Mouse (Mus musculus) ES-Bruce4 (cell line): ENCODE measurements around the gene Mbd3l1. TPM values are rescaled to one million over a fixed set of nuclear protein-coding genes. Genes with fewer than 3 reads are reported as not detected.

Experiments
- H3K27ac ChIP-seq: 2 replicates; pipeline ENCODE4 v1.5.1; 2012; ENCODE audit warnings: low read length, inconsistent platforms; ENCODE audit not compliant: insufficient read depth
- H3K27me3 ChIP-seq: 2 replicates; pipeline ENCODE4 v1.6.1; 2012; ENCODE audit warnings: mild to moderate bottlenecking, low read length, inconsistent platforms; ENCODE audit not compliant: control insufficient read depth, poor library complexity, insufficient read depth, severe bottlenecking
- H3K36me3 ChIP-seq: 2 replicates; pipeline ENCODE4 v1.6.1; 2012; ENCODE audit warnings: inconsistent platforms, mild to moderate bottlenecking, low read length, moderate library complexity; ENCODE audit not compliant: control insufficient read depth, poor library complexity, insufficient read depth, severe bottlenecking
- H3K4me1 ChIP-seq: one replicate; pipeline ENCODE4 v1.8.1; 2011; ENCODE audit warnings: low read length; ENCODE audit not compliant: control insufficient read depth, insufficient read depth
- H3K4me3 ChIP-seq: 2 replicates; pipeline ENCODE4 v1.5.1; 2011; ENCODE audit warnings: low read depth, mild to moderate bottlenecking, low read length
- H3K9ac ChIP-seq: 2 replicates; pipeline ENCODE4 v1.6.1; 2012; ENCODE audit warnings: low read depth, mild to moderate bottlenecking, inconsistent platforms; ENCODE audit not compliant: poor library complexity, severe bottlenecking
- H3K9me3 ChIP-seq: replicated peaks from 2 replicates; pipeline ENCODE4 v1.6.1; 2012; ENCODE audit warnings: mild to moderate bottlenecking, low read length, inconsistent platforms; ENCODE audit not compliant: control insufficient read depth, poor library complexity, insufficient read depth, severe bottlenecking
- CTCF ChIP-seq: IDR thresholded peaks from one replicate; pipeline ENCODE4 v1.8.1; 2011; ENCODE audit warnings: low read depth, low read length
- EP300 ChIP-seq: IDR thresholded peaks from 2 replicates; pipeline ENCODE4 v1.6.1; 2011; ENCODE audit warnings: low read depth, low read length; ENCODE audit not compliant: insufficient read depth
- POLR2A ChIP-seq: IDR thresholded peaks from one replicate; pipeline ENCODE4 v1.8.1; 2011; ENCODE audit warnings: low read length; ENCODE audit not compliant: insufficient read depth
- polyA plus RNA-seq: library from polyadenylated mRNA; stranded (reverse); fragments of >200 nt; gene quantifications from 2 replicates; pipeline ENCODE4 v1.2.4, GENCODE M21; 2011; ENCODE audit warnings: low read depth; ENCODE audit not compliant: missing spikeins, insufficient read depth, insufficient read length

Mbd3l1 gene
- not detected in 2 replicates for polyA plus RNA-seq

GRCm38 (mm10) chr9:18478168-18478567, at the start of gene Mbd3l1, which contains the start of gene Zfp558:
Gene Mbd3l1 (plus strand): TSS chr9:18478359.
Gene Zfp558 (minus strand): TSS chr9:18478268.
- Histone ChIP-seq H3K4me1 (no peaks in the 10 kb centered on the region), H3K4me3 (no peak within 1 kb of the TSS), H3K36me3 (no peaks in the 10 kb centered on the region), H3K9ac (no peak within 1 kb of the TSS), H3K27ac (no peak within 1 kb of the TSS), H3K9me3 (no peaks in the 10 kb centered on the region), H3K27me3 (no peaks in the 10 kb centered on the region)
- TF ChIP-seq EP300 (no peak), CTCF (no peak), POLR2A (no peak)

GRCm38 (mm10) chr9:18430354-18430753, 47.8 kb upstream of the Mbd3l1 start, which contains the start of gene Mbd3l2:
Gene Mbd3l2 (plus strand): TSS chr9:18430654.
- H3K9me3 ChIP-seq: no peaks in the 10 kb centered on the region
- no peak for TF ChIP-seq POLR2A
- no peak for TF ChIP-seq EP300
- TF ChIP-seq CTCF: no peak
- H3K27me3 ChIP-seq: no peaks in the 10 kb centered on the region
- H3K4me3 ChIP-seq: no peak within 1 kb of the TSS
- H3K9ac ChIP-seq: no peak within 1 kb of the TSS
- no peaks in the 10 kb centered on the region for H3K4me1 ChIP-seq
- H3K36me3 ChIP-seq: no peaks in the 10 kb centered on the region
- no peak within 1 kb of the TSS for H3K27ac ChIP-seq

- H3K27me3 ChIP-seq: no peaks in the 10 kb centered on the region
- H3K4me3 ChIP-seq: no peak overlapping the region
- no peak overlapping the region for H3K27ac ChIP-seq
- H3K4me1 ChIP-seq: no peaks in the 10 kb centered on the region
- H3K36me3 ChIP-seq: no peaks in the 10 kb centered on the region
- TF ChIP-seq EP300: no peak
- TF ChIP-seq CTCF: no peak
- no peaks in the 10 kb centered on the region for H3K9me3 ChIP-seq
- no peak overlapping the region for H3K9ac ChIP-seq
Observed at GRCm38 (mm10) chr9:18431687-18432086, 46.5 kb upstream of the Mbd3l1 start.

GRCm38 (mm10) chr9:18456520-18456919, 21.6 kb upstream of the Mbd3l1 start:
- Histone ChIP-seq H3K27me3 (no peaks in the 10 kb centered on the region), H3K36me3 (no peaks in the 10 kb centered on the region; the same call in 1 of the 2 replicates), H3K4me3 (no peak overlapping the region), H3K27ac (no peak overlapping the region), H3K4me1 (no peaks in the 10 kb centered on the region), H3K9ac (no peak overlapping the region), H3K9me3 (no peaks in the 10 kb centered on the region)
- TF ChIP-seq CTCF: no peak
- TF ChIP-seq POLR2A: no peak
- TF ChIP-seq EP300: no peak

- H3K4me3 ChIP-seq: no peak overlapping the region
- TF ChIP-seq CTCF (no peak), POLR2A (no peak), EP300 (no peak)
- H3K27ac ChIP-seq: no peak overlapping the region
- no peaks in the 10 kb centered on the region for H3K4me1 ChIP-seq
- H3K9me3 ChIP-seq: peaks cover 19% of the 10 kb centered on the region
- H3K36me3 ChIP-seq: no peaks in the 10 kb centered on the region
- H3K9ac ChIP-seq: no peak overlapping the region
- no peaks in the 10 kb centered on the region for H3K27me3 ChIP-seq
Observed at GRCm38 (mm10) chr9:18467350-18467749, 10.8 kb upstream of the Mbd3l1 start.

GRCm38 (mm10) chr9:18468005-18468404, 10.2 kb upstream of the Mbd3l1 start:
- H3K36me3 ChIP-seq: no peaks in the 10 kb centered on the region
- H3K4me1 ChIP-seq: no peaks in the 10 kb centered on the region
- TF ChIP-seq CTCF (no peak), EP300 (no peak), POLR2A (no peak)
- no peak overlapping the region for H3K4me3 ChIP-seq
- no peaks in the 10 kb centered on the region for H3K27me3 ChIP-seq
- H3K9me3 ChIP-seq: peaks cover 15% of the 10 kb centered on the region
- H3K27ac ChIP-seq: no peak overlapping the region
- H3K9ac ChIP-seq: no peak overlapping the region
